Mouse (Mus musculus): ENCODE results near the gene Ephx1. TPM values are rescaled to one million over a fixed set of nuclear protein-coding genes. Genes with fewer than 3 reads are reported as not detected.

Ephx1 gene
- 0.87 and 1.6 TPM in 2 replicates for polyA plus RNA-seq (2014; fragmentation: Nextera tagmentation; extraction: Ambion mirVana)

DNA sequence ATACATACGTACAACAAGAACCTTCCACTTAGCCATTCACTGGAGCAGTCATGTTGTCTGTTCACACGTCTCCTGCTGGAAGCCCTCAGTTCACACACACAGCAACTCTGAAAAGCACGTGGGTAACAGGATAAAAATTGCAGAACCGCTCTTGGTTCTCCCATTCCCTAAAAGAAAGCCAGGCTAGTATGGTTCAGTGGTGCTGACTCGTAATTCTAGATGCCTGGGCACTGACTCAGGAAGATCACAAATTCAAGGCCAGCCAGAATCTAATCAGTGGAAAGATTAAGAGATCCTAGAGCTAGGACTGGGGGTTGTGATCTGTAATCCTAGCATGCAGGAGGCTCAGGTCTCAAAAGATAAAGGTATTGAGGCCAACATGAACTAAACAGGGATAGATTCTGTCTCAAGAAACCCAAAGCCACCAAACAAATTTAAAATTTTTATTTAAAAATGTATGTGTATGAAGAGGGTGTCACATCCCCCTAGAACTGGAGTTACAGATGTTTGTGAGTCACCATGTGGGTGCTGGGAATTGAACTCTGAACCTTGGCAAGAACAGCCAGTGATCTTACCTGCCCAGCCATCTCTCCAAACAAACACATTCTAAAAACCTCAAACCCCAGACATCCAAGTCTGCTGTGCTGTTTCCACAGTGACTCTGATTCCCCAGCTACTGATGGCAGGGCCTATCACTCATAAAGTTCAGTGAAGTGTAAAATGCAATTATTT lies at the start of gene Ephx1:
TSS of gene Ephx1 (minus strand) at position 149 of the 732 bp plus-strand sequence.
- 65% methylated on average over 5 of the region's 5 CpGs for WGBS
- Histone ChIP-seq H3K9me3 (ENCODE audit: control insufficient read depth, low read length) (no peaks in the 10 kb centered on the region), H3K4me2 (no peak within 1 kb of the TSS), H3K36me3 (ENCODE audit: control insufficient read depth, insufficient read depth, low read length) (no peaks in the 10 kb centered on the region), H3K27me3 (ENCODE audit: control insufficient read depth, insufficient read depth, low read length) (no peaks in the 10 kb centered on the region; the same call in 1 of the 2 replicates), H3K27ac (ENCODE audit: low read depth, low read length) (no peak within 1 kb of the TSS), H3K4me1 (ENCODE audit: control insufficient read depth, insufficient read depth, low read length) (peaks cover 5% of the 10 kb centered on the region), H3K9ac (ENCODE audit: low read length) (no peak within 1 kb of the TSS), H3K4me3 (ENCODE audit: low read depth, low read length) (no peak within 1 kb of the TSS)
- DNase-seq (ENCODE audit: low spot score, missing footprints) (no peak), ATAC-seq (ENCODE audit: low FRiP score) (no peak)

- no peak overlapping the region for H3K4me3 ChIP-seq (ENCODE audit: low read depth, low read length)
- ATAC-seq (ENCODE audit: low FRiP score) = no peak
- no peaks in the 10 kb centered on the region for H3K27me3 ChIP-seq (ENCODE audit: control insufficient read depth, insufficient read depth, low read length)
- 71% methylated on average over 11 of the region's 11 CpGs for WGBS
- DNase-seq (ENCODE audit: low spot score, missing footprints) = peak; percentile 75
- no peak overlapping the region for H3K27ac ChIP-seq (ENCODE audit: low read depth, low read length)
- H3K4me1 ChIP-seq (ENCODE audit: control insufficient read depth, insufficient read depth, low read length) = no peaks in the 10 kb centered on the region
- H3K4me2 ChIP-seq = no peak overlapping the region
- H3K9ac ChIP-seq (ENCODE audit: low read length) = no peak overlapping the region
- no peaks in the 10 kb centered on the region for H3K9me3 ChIP-seq (ENCODE audit: control insufficient read depth, low read length)
- no peaks in the 10 kb centered on the region for H3K36me3 ChIP-seq (ENCODE audit: control insufficient read depth, insufficient read depth, low read length)
Measured at GRCm38 (mm10) chr1:181069671-181070070, 49.0 kb upstream of the Ephx1 start.

- 76% methylated on average over 1 of the region's 1 CpGs for whole genome bisulfite sequencing
- H3K4me1 ChIP-seq (ENCODE audit: control insufficient read depth, insufficient read depth, low read length) = no peaks in the 10 kb centered on the region
- no peak overlapping the region for H3K9ac ChIP-seq (ENCODE audit: low read length)
- H3K27me3 ChIP-seq (ENCODE audit: control insufficient read depth, insufficient read depth, low read length) = no peaks in the 10 kb centered on the region
- no peak overlapping the region for H3K4me3 ChIP-seq (ENCODE audit: low read depth, low read length)
- no peak overlapping the region for H3K4me2 ChIP-seq
- H3K9me3 ChIP-seq (ENCODE audit: control insufficient read depth, low read length) = no peaks in the 10 kb centered on the region
- no peaks in the 10 kb centered on the region for H3K36me3 ChIP-seq (ENCODE audit: control insufficient read depth, insufficient read depth, low read length)
- no peak overlapping the region for H3K27ac ChIP-seq (ENCODE audit: low read depth, low read length)
- DNase-seq (ENCODE audit: low spot score, missing footprints) = peak; percentile 23
- no peak for ATAC-seq (ENCODE audit: low FRiP score)
Measured at GRCm38 (mm10) chr1:181068344-181068743, 47.6 kb upstream of the Ephx1 start.

- no peaks in the 10 kb centered on the region for H3K4me1 ChIP-seq (ENCODE audit: control insufficient read depth, insufficient read depth, low read length)
- H3K27ac ChIP-seq (ENCODE audit: low read depth, low read length) = no peak overlapping the region
- H3K4me3 ChIP-seq (ENCODE audit: low read depth, low read length) = no peak overlapping the region
- DNase-seq (ENCODE audit: low spot score, missing footprints) (peak; percentile 69), ATAC-seq (ENCODE audit: low FRiP score) (no peak)
- 86% methylated on average over 6 of the region's 6 CpGs for WGBS
- H3K27me3 ChIP-seq (ENCODE audit: control insufficient read depth, insufficient read depth, low read length) = no peaks in the 10 kb centered on the region
- H3K36me3 ChIP-seq (ENCODE audit: control insufficient read depth, insufficient read depth, low read length) = no peaks in the 10 kb centered on the region
- no peak overlapping the region for H3K9ac ChIP-seq (ENCODE audit: low read length)
- H3K4me2 ChIP-seq = no peak overlapping the region
- no peaks in the 10 kb centered on the region for H3K9me3 ChIP-seq (ENCODE audit: control insufficient read depth, low read length)
Measured at GRCm38 (mm10) chr1:181064648-181065047, 43.9 kb upstream of the Ephx1 start.

GRCm38 (mm10) chr1:181063991-181064390 lies 43.3 kb upstream of the Ephx1 start:
- peak; percentile 78 for DNase-seq (ENCODE audit: low spot score, missing footprints)
- Histone ChIP-seq H3K9ac (ENCODE audit: low read length) (no peak overlapping the region), H3K27ac (ENCODE audit: low read depth, low read length) (no peak overlapping the region), H3K27me3 (ENCODE audit: control insufficient read depth, insufficient read depth, low read length) (no peaks in the 10 kb centered on the region; the same call in 1 of the 2 replicates), H3K4me1 (ENCODE audit: control insufficient read depth, insufficient read depth, low read length) (no peaks in the 10 kb centered on the region), H3K4me3 (ENCODE audit: low read depth, low read length) (no peak overlapping the region), H3K36me3 (ENCODE audit: control insufficient read depth, insufficient read depth, low read length) (no peaks in the 10 kb centered on the region), H3K9me3 (ENCODE audit: control insufficient read depth, low read length) (no peaks in the 10 kb centered on the region), H3K4me2 (no peak overlapping the region)
- 71% methylated on average over 2 of the region's 2 CpGs for WGBS
- no peak for ATAC-seq (ENCODE audit: low FRiP score)

DNA sequence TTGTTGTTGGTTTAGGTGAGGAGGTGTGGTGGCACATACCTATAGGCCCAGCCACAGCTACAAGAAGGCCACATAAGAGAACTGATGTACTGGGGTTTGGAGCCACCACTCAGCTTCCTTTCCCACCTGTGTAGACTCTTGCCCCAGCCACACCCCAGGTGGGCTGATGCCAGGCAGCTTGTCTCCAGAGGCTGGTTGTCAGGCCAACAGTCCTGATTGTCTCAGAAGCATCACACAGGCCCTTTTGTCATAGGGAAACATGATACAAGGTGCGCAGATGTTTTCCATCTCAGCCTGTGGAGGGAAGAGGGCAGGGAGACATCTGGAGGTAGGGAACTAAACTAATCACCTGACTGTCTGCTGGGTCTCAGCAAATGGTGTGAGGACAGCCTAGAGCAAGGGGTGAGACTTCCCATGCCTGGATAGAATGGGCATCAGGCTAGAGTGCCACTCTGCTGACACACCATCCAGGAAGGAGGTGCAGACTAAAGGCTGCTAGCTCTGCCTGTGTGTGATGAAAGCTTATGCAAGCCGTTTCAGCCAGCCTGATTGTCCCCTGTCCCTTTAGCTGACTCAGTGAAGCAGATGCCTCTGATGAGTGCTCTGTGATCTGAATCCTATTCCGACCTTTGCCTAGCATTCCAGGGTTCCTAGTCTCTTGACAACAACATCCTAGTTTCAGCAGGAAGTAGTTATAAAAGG lies 41.2 kb upstream of the Ephx1 start:
- 73% methylated on average over 3 of the region's 3 CpGs for WGBS
- no peaks in the 10 kb centered on the region for H3K4me1 ChIP-seq (ENCODE audit: control insufficient read depth, insufficient read depth, low read length)
- H3K4me2 ChIP-seq = no peak overlapping the region
- H3K27me3 ChIP-seq (ENCODE audit: control insufficient read depth, insufficient read depth, low read length) = no peaks in the 10 kb centered on the region; the same call in 1 of the 2 replicates
- ATAC-seq (ENCODE audit: low FRiP score) = no peak
- no peaks in the 10 kb centered on the region for H3K36me3 ChIP-seq (ENCODE audit: control insufficient read depth, insufficient read depth, low read length)
- H3K27ac ChIP-seq (ENCODE audit: low read depth, low read length) = no peak overlapping the region
- H3K9ac ChIP-seq (ENCODE audit: low read length) = no peak overlapping the region
- no peak overlapping the region for H3K4me3 ChIP-seq (ENCODE audit: low read depth, low read length)
- no peaks in the 10 kb centered on the region for H3K9me3 ChIP-seq (ENCODE audit: control insufficient read depth, low read length)
- DNase-seq (ENCODE audit: low spot score, missing footprints) = peak; percentile 75

DNA sequence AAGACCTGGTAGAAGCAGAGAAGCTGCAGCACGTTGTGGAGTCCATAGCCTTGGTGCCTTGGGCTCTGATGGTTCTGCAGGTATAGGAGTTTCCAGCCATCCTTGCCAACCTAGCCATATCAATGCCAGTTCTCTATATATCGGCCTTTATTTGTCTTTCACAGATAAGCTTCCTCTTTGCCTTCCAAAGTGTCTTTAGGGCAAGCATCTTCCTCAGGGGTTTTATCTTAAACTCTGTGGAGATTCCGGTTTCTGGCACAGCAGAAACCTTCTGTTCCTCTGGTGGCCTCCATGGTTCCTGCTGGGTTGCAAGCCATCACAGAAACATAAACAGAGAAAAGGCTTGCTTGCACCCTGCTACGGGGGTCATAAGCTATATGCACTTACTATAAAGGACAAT lies 32.2 kb upstream of the Ephx1 start:
- no peak for DNase-seq (ENCODE audit: low spot score, missing footprints)
- H3K27ac ChIP-seq (ENCODE audit: low read depth, low read length) = no peak overlapping the region
- no peak overlapping the region for H3K4me2 ChIP-seq
- no peaks in the 10 kb centered on the region for H3K9me3 ChIP-seq (ENCODE audit: control insufficient read depth, low read length)
- H3K4me1 ChIP-seq (ENCODE audit: control insufficient read depth, insufficient read depth, low read length) = no peaks in the 10 kb centered on the region
- H3K36me3 ChIP-seq (ENCODE audit: control insufficient read depth, insufficient read depth, low read length) = no peaks in the 10 kb centered on the region
- WGBS = 85% methylated on average over 4 of the region's 4 CpGs
- ATAC-seq (ENCODE audit: low FRiP score) = no peak
- no peak overlapping the region for H3K4me3 ChIP-seq (ENCODE audit: low read depth, low read length)
- no peaks in the 10 kb centered on the region for H3K27me3 ChIP-seq (ENCODE audit: control insufficient read depth, insufficient read depth, low read length)
- no peak overlapping the region for H3K9ac ChIP-seq (ENCODE audit: low read length)

DNA sequence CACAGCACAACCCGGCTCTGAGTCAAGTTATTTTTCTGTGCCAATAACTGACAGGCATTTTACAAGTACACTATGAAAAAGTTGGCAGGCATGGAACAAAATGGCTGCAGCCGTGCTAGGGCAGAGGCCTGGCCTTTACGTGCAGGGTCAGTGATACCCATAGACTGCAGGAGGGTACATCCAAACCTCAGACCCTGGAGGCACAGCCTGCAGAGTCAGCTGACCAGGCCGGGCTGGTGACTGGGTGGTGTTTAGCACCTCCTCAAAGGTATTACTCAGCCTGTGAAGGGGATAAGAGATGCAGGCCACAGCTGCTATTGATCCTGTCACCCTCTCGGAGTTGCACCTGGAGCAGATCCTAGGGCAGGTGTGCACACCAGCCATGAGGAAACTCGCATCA lies 30.2 kb upstream of the Ephx1 start, which contains the start of gene 9130409I23Rik:
TSS of gene 9130409I23Rik (plus strand) at position 301 of the 400 bp plus-strand sequence.
- no peak within 1 kb of the TSS for H3K9ac ChIP-seq (ENCODE audit: low read length)
- no peak for ATAC-seq (ENCODE audit: low FRiP score)
- no peaks in the 10 kb centered on the region for H3K4me1 ChIP-seq (ENCODE audit: control insufficient read depth, insufficient read depth, low read length)
- WGBS = 87% methylated on average over 6 of the region's 6 CpGs
- H3K27me3 ChIP-seq (ENCODE audit: control insufficient read depth, insufficient read depth, low read length) = no peaks in the 10 kb centered on the region
- H3K4me2 ChIP-seq = no peak within 1 kb of the TSS
- DNase-seq (ENCODE audit: low spot score, missing footprints) = no peak
- no peaks in the 10 kb centered on the region for H3K9me3 ChIP-seq (ENCODE audit: control insufficient read depth, low read length)
- no peaks in the 10 kb centered on the region for H3K36me3 ChIP-seq (ENCODE audit: control insufficient read depth, insufficient read depth, low read length)
- no peak within 1 kb of the TSS for H3K4me3 ChIP-seq (ENCODE audit: low read depth, low read length)
- H3K27ac ChIP-seq (ENCODE audit: low read depth, low read length) = no peak within 1 kb of the TSS

GRCm38 (mm10) chr1:181049328-181049842 lies 28.7 kb upstream of the Ephx1 start:
- DNase-seq (ENCODE audit: low spot score, missing footprints) = no peak
- Histone ChIP-seq H3K27me3 (ENCODE audit: control insufficient read depth, insufficient read depth, low read length) (no peaks in the 10 kb centered on the region), H3K9ac (ENCODE audit: low read length) (no peak overlapping the region)

More at GRCm38 (mm10) chr1:181049328-181049842, 28.7 kb upstream of the Ephx1 start:
- ATAC-seq (ENCODE audit: low FRiP score) = no peak
- Histone ChIP-seq H3K4me2 (no peak overlapping the region), H3K9me3 (ENCODE audit: control insufficient read depth, low read length) (no peaks in the 10 kb centered on the region), H3K36me3 (ENCODE audit: control insufficient read depth, insufficient read depth, low read length) (no peaks in the 10 kb centered on the region), H3K4me1 (ENCODE audit: control insufficient read depth, insufficient read depth, low read length) (no peaks in the 10 kb centered on the region), H3K27ac (ENCODE audit: low read depth, low read length) (no peak overlapping the region), H3K4me3 (ENCODE audit: low read depth, low read length) (no peak overlapping the region)

All from midbrain, embryonic 11.5 days (tissue).